ENCODE assay signal across 22 mouse cellular contexts in the genomic region with DNA sequence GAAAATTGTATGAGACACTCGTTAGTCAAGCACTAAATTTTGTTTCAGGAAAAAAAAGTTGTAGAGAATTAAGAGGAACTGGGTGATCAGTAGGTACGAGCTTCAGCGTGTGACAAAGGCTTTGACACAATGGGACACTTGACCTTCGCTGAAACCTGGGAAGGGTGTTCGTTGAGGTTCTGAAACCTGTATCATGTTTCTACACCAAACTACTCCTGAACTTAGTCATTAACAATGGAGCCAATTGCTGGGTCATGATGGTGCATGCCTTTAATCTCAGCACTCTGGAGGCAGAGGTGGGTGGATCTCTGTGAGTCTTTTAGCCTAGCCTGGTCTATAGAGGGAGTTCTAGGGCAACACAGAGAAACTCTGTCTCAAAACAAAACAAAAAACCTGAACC.
"Had no signal": no experiment of that assay in that cellular context is flagged by ENCODE, and none has a peak within 500 bp of the region (broad histone marks: within the 10 kb centered on the region; RNA-seq: fewer than 3 reads in every experiment).

No protein-coding gene starts in this region.

- H3K4me2 ChIP-seq: limb, embryonic 12.5 days; limb, embryonic 15.5 days; liver, embryonic 11.5 days; lung, embryonic 14.5 days; neural tube, embryonic 12.5 days; neural tube, embryonic 15.5 days; stomach, embryonic 15.5 days had no signal

- H3K4me3 ChIP-seq: limb, embryonic 12.5 days; limb, embryonic 15.5 days; megakaryocyte, embryonic 14.5 days; midbrain, embryonic 10.5 days; neural tube, embryonic 12.5 days; neural tube, embryonic 15.5 days; stomach, embryonic 15.5 days had no signal

- H3K9ac ChIP-seq: limb, embryonic 12.5 days; limb, embryonic 15.5 days; liver, embryonic 14.5 days; liver, postnatal 0 days; lung, embryonic 14.5 days; neural tube, embryonic 12.5 days; neural tube, embryonic 15.5 days; stomach, embryonic 15.5 days had no signal

- ATAC-seq: liver, postnatal 0 days; lung, postnatal 0 days had no signal

- H3K4me1 ChIP-seq: megakaryocyte, embryonic 14.5 days; midbrain, embryonic 10.5 days had no signal

- H3K27ac ChIP-seq: limb, embryonic 12.5 days; limb, embryonic 15.5 days; liver, embryonic 14.5 days; macrophage; midbrain, embryonic 10.5 days; neural tube, embryonic 12.5 days; neural tube, embryonic 15.5 days; stomach, embryonic 15.5 days had no signal

- H3K9me3 ChIP-seq: limb, embryonic 12.5 days; limb, embryonic 15.5 days; megakaryocyte, embryonic 14.5 days; midbrain, embryonic 10.5 days; neural tube, embryonic 15.5 days; stomach, embryonic 15.5 days had no signal

- DNase-seq: kidney, adult 9 months; kidney, postnatal 14 days; kidney, postnatal 4 days; left cerebral cortex, postnatal 4 days; liver, postnatal 0 days; lung, embryonic 14.5 days; midbrain, embryonic 14.5 days; right cerebral cortex, adult 18-20 months; right cerebral cortex, postnatal 14 days; right cerebral cortex, postnatal 4 days; thymus, postnatal 25 days had no signal

- H3K36me3 ChIP-seq: limb, embryonic 12.5 days; limb, embryonic 15.5 days; midbrain, embryonic 10.5 days; neural tube, embryonic 12.5 days; neural tube, embryonic 15.5 days; stomach, embryonic 15.5 days had no signal

- H3K27me3 ChIP-seq: limb, embryonic 12.5 days; neural tube, embryonic 12.5 days; neural tube, embryonic 15.5 days; stomach, embryonic 15.5 days had no signal
